Mouse (Mus musculus): ENCODE data around the gene Lpcat3.
A peak's percentile ranks its signal among the peaks of the same experiment; 100 is the strongest.

The Lpcat3 gene

DNA sequence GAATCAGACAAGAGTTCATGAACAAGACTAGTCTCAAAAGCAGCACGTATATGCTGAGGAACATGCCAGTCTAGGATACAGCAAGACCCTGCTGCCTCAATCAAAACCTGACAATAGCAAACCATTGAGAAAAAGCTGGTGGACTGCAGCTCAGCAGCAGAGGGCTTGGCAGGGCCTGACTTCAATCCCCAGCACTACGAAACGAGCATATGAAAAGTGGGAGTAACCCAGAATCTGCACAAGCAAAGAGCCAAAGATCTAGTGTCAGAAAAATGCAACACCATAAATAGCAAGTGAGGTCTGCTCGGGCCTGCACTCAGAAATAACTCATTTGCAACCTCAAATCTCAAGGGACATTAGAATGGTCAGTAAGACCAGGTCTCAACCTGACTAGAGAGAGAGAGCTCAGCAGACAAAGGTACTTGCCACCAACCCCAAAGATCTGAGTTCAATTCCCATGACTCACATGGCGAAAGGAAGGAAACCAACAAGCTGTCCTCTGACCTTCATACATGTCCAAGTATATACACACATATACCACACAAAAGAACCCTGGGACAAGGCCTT, 43.3 kb downstream of the Lpcat3 start:
- no peak for DNase-seq (ENCODE audit: low spot score in 2 of 2)

DNA sequence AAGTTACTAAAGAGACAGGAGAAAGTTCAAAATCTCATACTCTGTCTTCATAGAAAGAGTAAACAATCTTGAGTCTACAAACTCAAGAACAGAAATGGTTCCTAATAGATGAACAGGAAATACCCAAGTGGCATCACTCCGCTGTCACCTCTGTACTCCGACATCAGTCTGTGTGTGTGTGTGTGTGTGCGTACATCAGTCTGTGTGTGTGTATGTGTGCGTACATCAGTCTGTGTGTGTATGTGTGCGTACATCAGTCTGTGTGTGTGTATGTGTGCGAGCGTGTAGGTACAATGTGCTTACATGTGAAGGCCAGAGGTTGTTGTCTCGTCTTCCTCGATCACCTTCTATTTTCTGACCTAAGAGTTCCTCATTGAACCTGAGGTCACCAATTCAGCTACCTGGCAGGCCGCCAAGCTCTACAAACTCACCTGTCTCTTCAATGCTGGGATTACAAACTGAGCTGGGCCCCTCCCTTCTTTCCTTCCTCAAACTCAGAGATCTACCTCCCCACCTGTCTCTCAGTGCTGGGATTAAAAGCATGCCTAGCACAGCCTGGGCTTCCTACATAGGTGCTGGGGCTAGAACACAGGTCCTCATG, 45.6 kb downstream of the Lpcat3 start:
- no peak for DNase-seq (ENCODE audit: low spot score in 2 of 2)

DNA sequence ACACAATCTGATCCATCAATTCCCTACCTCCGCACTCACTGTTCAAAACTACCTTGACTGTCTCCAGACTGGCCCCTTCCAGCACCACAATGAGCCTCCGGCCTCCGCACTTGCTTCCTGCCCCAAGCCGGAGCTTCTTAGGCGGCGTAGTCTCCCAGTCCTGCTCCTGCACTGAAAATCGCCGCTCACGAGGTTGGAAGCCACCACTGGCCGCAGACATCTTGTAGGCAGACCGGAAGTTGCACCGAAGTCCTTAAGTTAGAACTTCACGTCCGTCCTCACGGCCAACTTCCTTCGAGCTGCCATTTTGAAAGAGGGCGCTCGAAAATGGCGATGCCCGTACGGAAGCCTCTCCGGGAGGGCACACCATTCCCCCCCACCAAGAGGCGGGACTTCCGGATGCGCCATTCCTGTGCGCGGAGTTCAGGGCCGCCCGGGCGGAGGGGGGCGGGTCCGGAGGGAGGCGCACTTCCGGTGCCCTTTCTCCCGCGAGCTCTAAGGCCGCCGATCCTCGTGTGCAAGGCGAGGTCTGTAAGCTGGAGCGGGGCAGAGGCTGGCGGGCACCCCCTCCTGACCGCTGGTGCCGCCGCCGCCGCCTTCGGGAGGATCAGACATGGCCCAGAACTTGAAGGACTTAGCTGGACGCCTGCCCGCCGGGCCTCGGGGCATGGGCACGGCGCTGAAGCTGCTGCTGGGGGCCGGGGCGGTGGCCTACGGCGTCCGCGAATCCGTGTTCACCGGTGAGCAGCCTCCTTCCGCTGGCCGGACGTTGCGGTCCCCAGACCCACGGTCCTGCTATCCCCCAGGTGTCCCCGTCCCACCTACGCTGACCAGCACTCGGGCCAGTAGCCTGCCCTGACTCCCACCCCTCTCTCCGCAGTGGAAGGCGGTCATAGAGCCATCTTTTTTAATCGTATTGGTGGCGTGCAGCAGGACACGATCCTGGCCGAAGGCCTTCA, 49.3 kb downstream of the Lpcat3 start, which contains the start of the genes Emg1 and Phb2:
Emg1 (minus strand) TSS at position 355 of the 959 bp plus-strand sequence.
Phb2 (plus strand) TSS at position 513 of the 959 bp plus-strand sequence.
- peak; percentile 95 to 97 for DNase-seq (ENCODE audit: low spot score in 2 of 2)

DNA sequence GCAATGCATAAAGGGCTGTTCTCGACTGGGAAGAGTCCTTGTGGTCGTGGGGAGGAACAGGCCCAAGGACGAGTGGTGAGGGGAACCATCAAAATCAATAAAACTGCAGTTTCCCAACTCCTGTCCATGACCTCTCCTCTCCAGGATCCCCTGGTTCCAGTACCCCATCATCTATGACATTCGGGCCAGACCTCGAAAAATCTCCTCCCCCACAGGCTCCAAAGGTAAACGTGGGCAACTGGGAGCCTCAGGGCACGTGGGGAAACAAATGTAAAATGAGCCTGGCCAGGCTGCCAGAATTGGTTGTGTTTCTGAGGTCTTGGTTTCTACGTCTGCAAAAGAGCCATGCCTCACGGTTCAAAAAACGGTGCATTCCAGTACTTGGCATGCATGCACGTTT, 50.1 kb downstream of the Lpcat3 start:
- DNase-seq (ENCODE audit: low spot score in 2 of 2): no peak

DNA sequence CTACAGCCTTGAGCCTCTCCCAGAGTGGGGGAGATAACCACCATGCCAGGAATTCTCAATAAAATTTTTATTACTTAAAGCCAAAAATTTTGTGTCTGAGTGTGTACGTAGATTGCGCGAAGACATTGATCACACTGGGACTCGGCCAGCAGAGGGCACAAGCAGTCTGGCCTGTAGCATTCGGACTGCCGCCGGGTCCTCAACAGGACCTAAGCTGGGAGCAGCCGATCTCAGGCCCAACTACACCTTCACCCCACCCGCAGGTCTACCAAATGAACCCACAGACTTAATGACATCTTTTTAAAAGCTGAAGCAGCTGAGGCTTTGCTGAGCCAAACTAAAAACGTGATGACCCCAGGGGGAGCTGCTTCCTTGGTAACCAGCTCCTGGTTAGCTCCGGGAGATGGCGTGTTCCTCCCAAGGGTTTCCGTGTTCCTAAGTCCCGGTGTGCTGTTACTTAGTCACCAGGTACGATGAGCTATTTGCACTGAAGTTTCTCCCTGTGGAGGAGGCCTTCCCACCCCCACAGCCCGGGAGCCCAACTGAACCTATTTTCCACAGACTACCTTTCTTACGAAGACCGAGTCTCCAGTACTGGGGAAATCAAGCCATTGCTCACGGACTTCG, 54.1 kb downstream of the Lpcat3 start:
- no peak for DNase-seq (ENCODE audit: low spot score in 2 of 2)

DNA sequence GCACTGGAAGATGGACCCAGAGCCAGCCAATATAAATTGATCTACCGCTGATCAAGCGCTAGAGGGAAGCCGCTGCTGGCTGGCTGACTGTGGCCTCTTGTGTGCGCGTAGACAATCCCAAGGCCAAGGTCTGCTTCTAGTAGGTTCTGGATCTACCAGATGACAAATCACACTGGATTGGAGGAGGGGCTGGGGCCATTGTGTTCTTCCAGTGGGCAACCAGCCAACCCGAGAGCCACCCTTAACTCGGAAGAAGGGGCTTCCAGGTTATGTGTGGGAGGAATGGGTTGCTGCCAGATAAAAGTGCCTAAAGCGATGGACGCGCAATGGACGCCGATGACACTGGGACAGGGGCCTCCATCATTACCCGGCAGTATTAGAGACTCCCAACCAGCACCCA, 55.1 kb downstream of the Lpcat3 start:
- no peak for DNase-seq (ENCODE audit: low spot score in 2 of 2)

DNA sequence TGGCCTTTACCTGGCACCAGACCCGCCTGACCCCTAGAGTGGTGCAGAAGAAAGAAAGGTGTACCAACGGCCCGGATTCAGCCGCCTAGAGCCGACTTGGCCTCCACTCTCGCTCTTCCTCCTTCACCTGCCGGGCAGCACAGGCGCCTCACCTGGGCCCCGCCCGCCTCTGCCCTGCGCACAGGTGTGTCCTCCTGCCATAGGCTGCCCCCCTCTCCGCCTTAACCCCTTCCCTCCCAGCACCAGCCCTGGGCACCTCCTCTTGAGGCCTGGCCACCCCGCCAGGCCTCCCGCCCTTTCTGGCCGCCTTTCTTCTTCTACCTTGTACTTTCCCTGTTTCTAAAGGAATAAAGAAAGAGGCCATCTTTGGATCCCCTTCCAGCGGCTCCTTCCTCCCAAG, 55.9 kb downstream of the Lpcat3 start:
- no peak for DNase-seq (ENCODE audit: low spot score in 2 of 2)

DNA sequence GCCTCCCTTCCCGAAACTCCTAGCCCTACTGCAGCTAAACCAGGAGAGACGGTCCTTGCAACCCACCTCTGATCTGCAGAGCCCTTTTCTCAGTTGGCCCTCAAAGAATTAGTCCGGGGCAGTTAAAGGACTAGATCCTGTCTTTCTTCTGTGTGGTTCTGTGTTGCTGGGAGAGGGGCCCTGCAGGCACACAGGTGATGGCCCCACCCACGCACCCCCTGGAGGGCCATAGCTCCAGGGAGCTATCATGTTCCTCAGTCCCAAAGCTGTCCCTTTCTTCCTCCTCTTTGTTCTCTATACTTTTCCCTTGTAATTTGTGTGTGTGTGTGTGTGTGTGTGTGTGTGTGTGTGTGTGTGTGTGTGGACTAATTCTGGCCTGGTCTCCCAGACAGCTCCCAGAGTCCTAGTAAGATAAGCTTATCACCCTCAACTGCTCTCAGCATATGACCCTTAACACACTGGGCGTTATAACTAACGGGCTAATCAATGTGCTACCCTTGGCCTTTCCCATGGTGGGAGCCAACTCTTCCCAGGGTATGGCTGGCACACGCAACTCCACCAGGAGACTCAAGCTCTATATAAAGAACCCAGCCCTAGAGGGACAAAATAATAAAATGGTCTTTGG, 56.6 kb downstream of the Lpcat3 start:
- DNase-seq (ENCODE audit: low spot score in 2 of 2): no peak

DNA sequence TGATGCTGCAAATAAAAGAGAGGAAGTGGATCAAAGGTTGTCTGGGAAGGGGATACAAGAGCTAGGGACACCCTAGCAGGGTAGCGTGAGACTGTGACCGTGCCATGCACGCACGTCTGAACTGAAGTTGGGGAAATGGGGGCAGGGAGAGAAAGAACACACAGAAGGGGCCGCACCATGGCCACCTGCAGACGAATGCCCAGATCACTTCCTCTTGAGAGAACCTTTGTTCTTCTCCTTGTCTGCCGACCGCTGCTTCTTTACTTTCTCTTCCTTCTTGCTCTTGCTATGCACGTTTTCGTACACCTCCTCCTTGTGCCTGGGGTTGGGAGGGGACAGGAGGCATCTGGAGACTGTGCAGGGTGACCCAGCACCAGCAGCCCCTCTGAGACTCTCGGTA, 58.1 kb downstream of the Lpcat3 start:
- DNase-seq (ENCODE audit: low spot score in 2 of 2): no peak

DNA sequence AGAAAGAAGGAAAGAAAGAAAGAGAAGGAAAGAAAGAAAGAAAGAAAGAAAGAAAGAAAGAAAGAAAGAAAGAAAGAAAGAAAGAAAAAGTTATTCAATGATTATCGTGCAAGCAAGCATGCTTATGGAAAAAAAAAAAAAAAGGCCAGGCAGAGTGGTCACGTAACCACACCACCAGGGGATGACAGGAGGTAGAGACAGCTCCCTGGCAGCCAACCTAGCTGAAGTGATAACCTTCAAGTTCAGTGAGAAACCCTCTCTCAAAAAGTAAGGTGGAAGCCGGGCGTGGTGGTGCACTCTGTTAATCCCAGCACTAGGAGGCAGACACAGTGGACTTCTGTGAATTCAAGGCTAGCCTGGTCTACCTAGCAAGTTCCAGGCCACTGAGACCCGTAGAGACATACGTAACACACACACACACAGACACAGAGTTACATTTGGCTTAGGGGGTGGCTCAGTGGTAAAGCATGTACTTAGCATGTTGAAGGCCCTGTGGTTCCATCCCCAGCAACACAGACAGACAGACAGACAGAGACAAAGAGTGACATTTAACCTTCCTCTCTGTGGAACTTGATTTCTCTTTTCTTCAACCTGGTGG, 60.1 kb downstream of the Lpcat3 start:
- DNase-seq (ENCODE audit: low spot score in 2 of 2): no peak

DNA sequence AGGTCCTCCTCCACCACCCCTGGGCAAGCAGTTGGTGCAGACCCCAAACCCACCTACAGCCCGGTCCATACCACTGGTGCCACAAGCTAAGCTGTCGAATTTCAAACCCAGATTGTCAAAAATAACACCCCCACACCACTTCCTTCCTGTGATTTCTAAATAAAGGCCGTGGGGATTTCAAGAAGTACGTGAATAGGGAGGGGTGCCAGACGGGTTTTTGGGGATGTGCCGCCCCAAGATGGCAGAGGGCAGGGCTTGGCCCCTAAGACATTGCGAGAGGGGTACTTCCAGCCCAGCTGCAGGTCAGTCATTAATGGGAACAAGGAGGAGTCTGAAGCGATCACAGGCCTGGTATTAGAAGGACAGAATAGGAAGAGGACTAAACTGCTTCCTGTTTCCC, 60.7 kb downstream of the Lpcat3 start:
- no peak for DNase-seq (ENCODE audit: low spot score in 2 of 2)

DNA sequence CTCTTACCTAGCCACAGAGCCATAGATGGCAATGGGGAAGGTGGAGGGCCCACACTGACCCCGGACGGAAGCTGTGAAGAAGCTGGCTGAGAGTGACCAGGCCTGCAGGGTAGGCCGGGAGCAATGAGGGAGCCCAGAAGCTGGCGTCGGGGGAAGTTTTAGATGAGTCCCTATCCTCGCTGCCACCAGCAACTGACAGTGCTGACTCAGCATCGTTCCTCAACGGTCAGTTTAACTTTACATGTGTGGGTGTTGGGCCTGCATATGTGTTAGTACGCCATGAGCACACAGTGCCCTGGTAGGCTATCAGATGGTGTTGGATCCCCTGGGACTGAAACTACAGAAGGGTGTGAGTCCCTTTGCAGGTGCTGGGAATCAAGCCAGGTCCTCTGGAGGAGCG, 61.6 kb downstream of the Lpcat3 start:
- DNase-seq (ENCODE audit: low spot score in 2 of 2): no peak

DNA sequence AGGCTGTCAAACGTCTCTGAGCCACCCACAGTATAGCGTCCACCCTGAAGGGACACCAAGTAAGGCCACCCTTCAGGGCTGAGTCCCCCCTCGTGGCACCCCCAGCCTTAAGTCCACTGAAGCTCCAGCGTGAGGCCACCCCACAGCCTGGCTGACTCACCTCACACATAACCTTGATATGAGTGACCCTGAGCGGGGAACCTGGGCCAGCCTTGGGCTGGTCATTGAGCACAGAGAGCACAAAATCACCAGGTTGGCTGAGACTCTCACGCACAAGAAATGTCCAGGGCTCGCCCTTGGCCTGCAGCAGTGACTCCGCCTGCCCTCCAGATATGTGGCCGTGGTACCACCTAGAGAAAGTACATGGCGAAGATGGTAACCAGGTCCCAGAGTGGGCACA, 65.8 kb downstream of the Lpcat3 start:
- DNase-seq (ENCODE audit: low spot score in 2 of 2): no peak

DNA sequence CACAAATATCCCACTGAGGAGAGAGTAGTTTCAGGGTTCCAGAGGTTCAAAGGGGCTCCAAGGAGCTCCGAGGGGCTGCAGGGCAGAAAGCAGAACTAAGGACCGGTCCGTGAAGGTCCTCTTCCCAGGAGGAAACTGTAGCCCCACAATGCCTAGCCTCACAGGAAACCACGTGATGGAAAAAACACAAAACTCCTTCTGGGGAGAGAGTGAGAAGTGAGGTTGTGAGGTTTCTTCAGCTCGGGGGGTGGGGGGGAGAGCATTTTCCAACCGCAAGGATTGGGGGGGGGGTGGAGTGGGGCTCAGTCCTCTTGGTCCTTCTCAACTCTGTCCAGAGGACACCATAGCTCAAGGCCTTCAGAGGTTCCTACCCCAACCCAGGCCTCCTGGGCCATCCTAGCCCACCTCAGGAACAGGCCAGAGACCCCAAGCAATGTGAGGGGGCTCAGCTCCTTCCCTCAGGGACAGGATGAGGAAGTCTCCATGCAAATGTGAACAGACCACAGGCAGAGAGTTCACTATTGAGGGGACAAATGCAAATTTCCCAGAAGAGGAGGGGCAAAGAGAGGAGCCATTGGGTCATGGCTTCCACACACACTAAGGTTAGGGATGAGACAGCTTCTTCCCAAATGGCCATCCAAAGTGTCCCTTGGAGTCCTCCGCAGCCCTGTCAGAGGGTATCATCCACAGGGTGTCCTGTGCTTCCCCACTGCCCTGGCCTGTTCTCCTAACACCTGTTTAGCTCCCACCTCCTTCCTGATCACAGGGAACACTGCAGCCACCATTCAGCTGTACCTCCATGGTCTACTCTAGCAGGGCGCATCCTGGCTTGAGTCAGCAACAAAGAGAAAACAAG, 67.3 kb downstream of the Lpcat3 start:
- DNase-seq (ENCODE audit: low spot score in 2 of 2): no peak

DNA sequence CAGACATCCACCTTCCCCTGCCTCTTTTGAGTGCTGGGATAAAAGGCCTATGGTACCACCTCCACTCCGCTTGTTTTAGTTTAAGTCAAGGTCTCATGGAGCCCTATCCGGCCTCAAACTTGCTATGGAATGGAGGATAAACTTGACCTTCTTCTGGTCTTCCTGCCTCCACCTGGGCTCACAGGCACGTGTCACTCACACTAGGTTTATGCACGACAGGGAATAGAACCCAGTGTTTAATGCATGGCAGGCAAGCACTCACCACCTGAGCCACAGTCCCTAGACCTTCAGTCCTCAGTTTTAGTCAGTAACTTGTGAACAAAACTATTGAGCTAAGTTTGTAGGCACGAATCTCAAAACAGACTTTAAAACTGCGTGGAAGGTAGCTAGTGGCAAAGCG, 68.2 kb downstream of the Lpcat3 start:
- DNase-seq (ENCODE audit: low spot score in 2 of 2): no peak

DNA sequence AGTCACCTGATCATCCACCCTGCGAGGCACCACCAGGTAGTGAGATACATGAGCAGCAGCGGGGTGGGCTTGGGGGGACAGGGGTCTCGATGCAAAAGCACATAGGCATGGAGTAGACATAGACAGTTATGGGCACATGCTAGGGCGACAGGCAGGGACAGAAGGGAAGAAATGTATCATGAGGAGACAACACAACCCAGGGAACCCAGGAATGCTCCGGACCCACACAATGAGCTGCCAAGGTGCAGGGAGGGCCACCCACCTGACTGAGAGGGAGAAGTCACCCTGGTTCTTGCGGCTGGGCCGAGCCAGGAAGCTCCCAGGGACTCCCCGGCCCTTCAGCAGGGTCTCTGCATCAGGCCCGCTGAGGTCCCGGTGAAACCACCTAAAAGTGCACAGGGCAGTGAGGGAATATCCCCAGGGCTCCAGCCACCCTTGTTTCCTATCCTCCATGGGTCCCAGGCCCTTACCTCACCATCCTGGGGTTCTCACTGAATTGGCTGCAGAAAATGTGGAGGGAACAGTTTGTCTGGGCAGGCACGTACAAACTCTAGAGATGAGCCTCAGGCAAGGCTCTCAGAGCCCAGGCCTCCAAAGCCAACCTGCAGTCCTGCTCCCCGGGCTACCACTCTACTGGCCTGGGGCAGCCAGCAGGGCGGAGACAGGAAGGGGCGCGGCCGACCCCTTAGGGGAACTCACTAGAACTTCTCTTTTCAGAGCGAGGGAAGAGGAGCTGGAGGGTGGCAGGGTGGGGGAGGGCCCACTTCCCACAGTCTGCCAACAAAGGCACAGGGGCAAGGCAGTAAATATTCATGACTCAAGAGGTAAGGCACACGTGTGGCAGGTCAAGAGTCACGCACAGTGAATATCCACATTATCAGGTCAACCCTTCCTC, 69.9 kb downstream of the Lpcat3 start:
- DNase-seq (ENCODE audit: low spot score in 2 of 2): no peak

DNA sequence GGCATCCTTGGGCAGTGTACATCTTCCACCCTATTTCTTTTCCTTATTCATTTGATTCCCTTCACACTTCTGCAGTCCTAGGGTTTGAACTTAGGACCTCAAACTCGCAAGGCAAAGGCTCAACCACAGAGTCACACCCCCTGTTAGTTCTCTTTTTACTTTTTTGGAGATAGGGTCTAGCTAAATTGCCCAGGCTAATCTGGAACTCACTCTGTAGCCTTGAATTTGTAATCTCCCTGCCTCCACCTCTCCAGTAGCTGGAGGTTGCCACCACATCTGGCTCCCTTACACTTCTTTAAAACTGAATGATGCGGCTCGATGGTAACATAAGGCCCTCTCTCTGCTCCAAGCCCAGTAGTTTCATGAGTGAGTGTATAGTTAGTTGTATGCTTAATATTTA, 71.6 kb downstream of the Lpcat3 start:
- no peak for DNase-seq (ENCODE audit: low spot score in 2 of 2)

DNA sequence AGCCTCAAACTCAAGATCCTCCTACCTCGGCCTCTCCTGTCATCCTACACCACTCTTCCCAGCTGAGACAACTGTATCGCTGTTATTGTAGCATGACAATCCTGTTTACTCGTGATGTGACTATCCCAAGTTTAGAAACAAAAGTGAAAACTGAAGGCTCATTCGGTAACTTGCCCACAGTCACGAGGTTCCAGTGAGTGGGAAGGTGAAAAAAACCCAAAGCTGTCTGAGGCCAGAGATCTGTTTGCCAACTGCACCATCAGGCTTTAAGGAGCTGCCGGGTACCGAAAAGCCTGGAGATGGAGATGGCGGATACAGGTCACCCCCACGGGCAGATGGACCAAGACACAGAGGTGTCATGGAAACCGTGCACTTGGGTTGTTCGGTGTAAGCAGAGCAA, 74.2 kb downstream of the Lpcat3 start:
- no peak for DNase-seq (ENCODE audit: low spot score in 2 of 2)

DNA sequence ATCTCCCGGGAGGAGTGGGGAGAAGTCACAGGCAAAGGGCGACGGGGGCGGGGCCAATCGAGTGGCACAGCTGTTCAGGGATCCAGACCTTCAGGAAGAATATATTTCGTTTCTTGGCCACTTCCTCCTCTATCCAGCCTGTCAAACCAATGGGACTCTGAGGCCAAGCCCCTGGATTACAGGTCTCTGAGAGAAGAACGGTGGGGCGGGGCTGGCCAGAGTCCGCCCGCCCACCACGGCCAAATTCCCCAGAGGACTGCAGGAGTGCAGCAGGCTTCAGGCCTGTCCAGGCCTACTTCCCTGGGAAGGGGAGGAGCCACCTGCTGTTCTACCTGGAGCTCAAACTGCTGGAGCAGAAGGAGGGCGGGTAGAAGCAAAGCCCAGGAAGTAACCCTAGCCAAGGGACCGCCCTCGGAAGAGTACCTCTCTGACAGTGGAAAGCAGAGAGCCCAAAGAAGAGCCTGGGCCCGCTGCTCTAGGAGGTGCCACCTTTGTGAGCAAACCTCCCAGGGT, 75.7 kb downstream of the Lpcat3 start, which contains the start of gene Ptpn6:
Ptpn6 (minus strand) TSS at position 204 of the 513 bp plus-strand sequence.
- no peak for DNase-seq (ENCODE audit: low spot score in 2 of 2)

All from cerebellum, postnatal 4 days (tissue).